Mouse (Mus musculus): ENCODE data around the gene Pip4k2a.
"Not testable (repeated sequence)": the region's sequence is repeated elsewhere in the genome, so short reads cannot be mapped to it uniquely, and the experiment has no call there.

The Pip4k2a gene

DNA sequence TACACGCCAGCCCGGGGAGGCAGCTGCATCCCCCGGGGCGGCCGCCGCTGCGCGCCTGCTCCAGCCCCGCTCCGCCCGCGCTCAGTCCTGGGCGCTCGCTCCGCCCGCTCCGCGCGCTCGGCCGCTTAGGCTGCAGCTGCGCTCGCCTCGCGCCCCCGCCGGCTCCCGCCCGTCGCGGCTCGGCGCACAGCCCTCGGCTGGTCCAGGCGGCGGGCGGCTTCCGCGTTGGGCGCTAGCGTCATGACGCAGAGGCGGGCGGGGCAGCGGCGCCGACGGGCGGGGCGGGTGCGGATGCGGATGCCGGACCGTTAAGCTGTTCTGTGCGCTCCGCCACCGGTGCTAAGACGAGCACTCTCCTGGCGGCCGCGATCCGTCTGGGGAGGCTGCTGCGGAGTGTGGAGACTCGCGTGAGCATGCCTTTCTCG is at the start of gene Pip4k2a, which contains the start of gene 4930426L09Rik:
Pip4k2a (minus strand) TSS at position 73 of the 425 bp plus-strand sequence.
4930426L09Rik (plus strand) TSS at position 290 of the 425 bp plus-strand sequence.
- DNase-seq, result peak; percentile 98

DNA sequence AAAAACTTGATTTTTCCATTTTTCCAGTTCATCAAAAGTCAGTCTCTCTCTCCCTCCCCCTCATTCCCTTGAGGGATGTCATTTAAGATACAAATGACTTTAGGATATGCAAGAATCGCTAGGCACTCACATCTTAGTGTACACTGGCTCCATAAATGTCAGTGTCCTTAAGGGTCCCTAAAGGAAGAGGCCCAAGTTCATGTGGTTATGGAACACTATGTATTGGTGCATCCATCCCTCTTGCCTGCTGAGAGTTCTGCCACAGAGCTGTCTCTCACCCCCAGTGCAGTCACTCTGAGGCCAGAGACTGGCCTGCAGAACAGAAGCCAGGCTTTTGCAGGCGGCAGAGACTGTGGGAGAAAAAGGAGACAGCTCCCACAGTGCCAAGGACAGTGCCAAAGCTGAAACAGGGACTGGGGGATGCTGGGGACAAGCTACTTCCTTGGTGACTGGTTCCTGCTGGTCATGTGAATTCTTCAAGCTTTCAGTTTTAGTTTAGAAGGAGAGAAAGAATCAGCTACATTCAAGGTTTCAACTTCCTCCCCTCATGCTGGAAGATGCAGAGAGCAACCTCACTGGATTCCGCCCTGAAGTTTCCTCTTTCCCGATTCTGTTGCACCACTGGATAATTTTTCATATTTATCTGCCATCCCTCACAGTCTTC is 40.1 kb upstream of the Pip4k2a start:
- no peak for DNase-seq

DNA sequence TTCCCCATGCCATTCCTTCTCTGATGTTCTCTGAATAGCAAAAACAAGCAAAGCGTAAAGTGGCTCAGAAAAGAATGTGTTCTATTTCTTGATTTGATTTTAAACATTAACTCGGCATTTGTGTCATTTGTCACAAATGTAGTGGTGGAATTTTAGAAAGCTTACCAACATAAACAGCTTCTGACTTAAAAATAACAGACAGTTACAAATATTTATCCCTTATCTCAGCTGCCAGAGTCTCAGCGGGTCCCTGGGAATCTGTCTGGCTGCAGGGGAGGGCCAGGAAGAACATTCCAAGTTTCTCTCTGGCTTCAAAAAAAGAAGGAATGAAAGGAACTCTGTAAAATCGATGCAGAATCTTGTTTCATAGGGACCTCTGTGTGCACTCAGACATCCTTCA is 39.5 kb upstream of the Pip4k2a start:
- no peak for DNase-seq

DNA sequence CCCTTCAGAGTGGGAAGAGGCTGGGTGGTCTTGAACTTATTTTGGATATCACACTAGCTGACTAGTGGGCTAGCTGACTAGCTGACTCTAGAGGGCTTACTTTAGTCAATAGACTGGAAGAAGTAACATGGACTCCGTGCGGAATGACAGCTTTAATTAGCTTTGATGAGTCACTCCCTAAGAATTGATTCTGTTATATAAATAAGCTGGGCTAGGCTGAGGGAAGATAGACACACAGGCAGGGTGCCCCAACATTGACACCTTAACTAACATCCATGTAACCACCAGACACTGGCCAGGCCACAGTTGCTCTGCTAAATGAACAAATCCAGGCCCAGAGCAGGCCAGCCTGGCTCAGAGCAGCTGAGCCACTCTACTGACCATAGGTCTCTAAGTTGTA is 26.9 kb upstream of the Pip4k2a start:
- no peak for DNase-seq

DNA sequence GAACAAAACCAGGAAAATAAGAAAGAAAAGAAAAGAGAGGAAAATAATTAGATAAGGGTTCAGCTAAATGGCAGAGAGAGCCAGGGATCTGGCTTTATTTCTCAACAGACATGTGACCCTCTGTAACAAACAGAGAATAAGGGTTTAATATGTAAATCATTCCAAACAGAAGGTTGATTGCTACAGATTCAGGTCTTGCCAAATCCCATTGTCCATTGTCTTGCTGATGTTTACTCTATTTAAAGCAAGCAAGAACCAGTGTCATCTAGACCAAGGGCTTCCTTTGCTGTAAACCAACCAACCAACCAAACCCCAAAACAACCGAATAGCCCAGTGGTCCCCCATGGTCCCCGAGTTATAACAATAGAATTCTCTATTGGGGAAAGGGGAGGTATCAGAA is 20.1 kb upstream of the Pip4k2a start:
- DNase-seq, result no peak

DNA sequence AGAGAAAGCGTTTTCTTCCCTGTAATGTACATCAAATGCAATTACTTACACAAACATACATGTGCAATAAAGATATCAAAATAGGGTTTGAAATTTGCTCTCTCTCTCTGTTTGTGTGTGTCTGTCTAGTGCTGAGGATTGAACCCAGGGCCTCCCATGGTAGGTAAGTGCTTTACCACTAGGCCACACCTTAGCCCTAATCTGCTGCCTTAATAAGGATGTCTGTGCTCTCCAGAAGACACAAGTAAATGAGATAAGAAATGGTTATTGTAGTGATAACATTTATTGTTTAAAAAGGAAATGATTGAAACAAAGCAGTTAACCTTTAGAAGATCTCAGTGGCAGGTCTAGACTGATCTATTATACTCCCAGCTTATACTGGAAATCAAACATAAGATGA is 18.9 kb upstream of the Pip4k2a start:
- peak; percentile 15 for DNase-seq

DNA sequence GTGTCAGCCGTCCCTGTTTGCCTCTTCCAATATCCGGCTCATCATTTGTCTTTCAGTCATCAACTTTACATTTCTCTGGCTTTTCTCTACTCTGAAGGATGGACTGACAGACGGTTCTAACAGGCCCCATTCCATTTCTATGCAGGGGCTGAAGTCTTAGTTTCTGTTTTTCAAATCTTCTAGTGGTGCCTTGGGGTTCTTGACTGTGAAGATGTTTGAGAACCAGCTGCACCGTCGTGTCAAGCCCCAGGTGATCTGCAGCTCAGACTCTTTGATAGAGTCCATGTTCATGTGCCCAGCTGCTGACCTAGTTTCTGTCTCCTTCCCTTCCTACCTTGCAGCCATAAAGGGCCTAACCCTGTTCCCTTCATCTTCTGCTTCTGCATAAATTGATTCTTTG is 18.4 kb upstream of the Pip4k2a start:
- DNase-seq, result peak; percentile 64

DNA sequence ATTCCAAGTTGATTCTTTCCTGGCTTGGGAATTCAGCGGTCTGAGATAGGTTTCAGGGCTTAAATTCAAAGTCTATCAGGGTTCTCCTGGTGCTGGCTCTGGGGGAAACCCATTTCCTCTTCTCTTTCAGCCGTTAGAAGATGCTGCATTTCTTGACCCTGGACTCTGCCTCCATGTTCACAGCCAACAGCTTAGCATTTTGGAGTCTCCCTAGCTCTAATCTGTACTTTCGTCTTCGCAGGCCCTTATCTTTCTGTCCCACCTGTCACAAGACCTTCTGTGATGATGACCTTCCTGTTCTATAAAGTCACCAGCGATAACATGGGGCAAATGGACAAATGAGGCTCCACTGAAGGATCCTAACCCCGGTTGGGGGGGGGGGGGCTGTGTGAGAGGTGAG is 13.5 kb upstream of the Pip4k2a start:
- DNase-seq, result no peak

DNA sequence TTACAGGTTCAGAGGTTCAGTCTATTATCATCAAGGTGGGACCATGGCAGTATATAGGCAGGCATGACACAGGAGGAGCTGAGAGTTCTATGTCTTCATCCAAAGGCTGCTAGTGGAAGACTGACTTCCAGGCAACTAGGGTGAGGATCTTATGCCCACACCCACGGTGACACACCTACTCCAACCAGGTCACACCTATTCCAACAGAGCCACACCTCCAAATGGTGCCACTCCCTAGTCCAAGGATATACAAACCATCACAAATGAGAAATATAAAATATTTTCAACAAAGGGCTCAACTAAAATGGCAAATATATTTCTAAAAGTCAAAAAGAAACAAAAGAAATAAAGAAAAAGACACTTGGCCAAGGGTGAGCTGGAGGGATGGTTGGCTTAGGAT is 12.6 kb upstream of the Pip4k2a start:
- not testable (repeated sequence) for DNase-seq

DNA sequence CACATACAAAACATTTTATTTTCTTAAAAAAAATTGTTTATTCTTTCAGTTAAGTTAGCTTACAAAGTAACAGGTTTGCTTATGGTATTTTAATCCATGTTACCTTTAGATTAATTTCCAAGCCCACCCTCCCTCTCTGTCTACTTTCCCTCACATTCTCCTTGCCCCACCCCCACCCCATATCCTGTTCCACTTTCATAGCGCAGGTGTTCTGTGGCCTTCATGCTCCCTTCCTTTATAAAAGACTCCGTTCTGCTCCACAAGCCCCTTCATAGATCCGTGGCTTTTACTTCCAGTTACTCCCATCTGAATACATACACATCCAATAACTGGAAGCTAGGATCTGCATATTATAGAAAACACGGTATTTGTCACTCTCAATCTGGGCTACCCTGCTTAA is 9.7 kb upstream of the Pip4k2a start:
- no peak for DNase-seq

DNA sequence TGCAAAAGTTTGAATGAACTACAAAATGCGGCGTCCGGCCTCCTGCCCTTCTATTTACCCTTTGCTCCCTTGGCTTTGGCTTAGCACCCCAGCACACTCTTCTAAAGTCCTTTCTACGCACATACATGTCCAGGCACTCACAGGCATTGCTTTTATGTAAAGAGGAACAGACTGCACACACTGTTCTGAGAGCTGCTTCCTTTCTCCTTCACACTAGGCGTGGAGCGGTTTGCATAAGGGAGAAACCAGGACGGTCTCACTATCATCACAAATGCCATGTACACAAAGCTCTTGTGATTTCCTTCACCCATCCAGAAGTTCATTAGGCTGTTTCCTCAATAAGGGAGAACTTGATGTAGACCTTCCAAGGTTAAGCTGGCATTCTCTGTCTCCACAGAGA is 8.2 kb upstream of the Pip4k2a start:
- peak; percentile 36 for DNase-seq

DNA sequence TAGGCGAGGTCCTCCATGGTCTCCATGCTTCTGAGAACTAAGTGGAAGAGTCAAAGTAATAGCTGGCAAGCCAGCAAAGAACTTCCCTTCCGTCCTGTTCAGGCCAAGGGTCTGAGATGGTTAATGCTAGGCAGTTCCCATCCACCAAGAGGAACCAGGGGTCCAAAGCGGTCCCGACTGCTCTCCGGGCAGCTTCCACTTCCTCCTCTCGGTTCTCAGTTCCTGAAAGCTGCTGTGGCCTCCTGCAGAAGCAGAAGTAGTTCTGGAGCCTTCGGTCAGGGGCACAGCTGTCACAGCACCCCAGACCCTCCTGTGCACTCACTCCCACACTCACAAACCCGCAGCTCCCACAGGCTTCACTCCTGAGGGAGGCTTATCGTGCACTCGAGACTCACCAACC is 6.9 kb upstream of the Pip4k2a start:
- DNase-seq, result peak; percentile 57

DNA sequence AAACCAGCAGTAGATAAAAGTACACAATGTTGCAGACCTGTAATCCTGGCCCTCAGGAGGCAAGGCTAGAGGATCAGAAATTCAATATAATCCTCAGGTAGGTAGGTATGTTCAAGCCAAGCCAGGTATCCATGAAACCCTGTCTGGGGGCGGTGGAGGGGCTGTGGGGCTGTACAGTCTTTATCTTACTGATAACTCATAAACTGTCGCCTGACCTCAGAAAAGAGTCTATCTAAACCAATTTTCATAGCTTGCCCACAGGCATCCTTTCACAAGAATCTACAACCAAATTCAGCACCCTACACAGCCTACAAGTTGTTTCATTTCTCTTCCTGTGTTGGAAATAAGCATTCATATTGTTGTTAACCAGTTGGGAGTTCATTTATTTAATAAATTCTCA is 1.5 kb upstream of the Pip4k2a start:
- DNase-seq, result no peak

DNA sequence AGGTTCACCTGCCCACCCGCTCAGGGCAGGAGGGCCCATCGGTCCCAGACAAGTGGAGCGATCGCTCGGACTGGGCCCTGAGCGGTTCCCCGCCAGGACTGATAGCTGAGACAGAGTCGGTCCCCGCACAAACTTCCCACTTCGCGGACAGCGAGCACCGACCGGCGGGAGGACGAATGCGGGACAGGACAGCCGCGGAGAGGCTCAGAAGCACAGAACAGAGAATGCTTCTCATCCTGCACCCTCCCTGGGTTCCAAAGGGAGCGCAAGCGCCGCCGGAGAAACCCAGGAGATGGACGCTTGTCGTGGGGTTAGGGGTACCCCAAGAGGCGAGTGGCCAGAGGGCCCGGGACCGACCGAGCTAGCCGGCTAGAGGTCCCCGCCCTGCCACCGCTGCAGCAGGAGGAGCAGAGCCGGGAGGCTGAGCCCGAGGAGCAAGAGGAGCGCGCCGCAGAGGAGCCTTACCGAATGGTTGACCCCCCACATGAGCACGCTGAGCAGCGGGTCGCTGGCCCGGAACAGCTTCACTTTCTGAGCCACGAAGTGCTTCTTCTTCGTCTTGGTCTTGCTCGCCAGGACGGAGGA is 447 bp downstream of the Pip4k2a start:
- peak; percentile 78 for DNase-seq

DNA sequence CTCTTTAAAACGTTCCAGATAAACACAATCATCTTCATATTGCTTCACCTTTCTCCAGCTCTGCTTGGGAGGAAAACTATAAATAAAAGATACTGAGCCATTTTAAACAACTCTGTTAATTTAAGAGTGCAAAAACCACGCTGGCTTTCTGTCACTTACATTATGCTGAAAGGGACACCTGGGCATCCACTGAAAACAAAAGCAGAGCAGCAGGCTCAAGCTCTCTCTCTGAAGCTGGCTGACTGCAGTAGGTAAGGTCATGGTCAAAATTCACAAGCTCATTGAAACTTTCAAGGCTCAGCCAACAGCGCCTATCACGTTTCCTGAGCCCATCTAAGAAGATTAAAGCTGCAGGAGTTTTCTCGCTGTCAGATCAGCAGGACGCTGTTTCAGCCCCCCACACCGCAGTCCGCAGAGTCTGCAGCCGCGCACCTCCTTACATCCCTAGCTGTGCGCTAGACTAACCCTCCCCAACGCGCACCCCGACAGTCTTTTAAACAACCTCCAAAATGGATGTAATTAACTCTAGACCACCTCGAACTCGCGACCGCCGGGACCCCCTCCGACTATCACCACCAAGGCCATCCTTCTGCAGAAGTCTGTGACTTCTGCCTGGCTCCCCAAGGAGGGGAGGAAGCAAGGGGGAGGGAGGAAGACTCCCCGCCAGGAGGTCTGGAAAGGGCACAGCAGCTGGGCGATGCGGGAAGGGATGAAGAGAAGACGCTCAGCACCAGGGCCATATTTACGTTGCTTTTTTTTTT is 1.3 kb downstream of the Pip4k2a start:
- peak; percentile 69 for DNase-seq

DNA sequence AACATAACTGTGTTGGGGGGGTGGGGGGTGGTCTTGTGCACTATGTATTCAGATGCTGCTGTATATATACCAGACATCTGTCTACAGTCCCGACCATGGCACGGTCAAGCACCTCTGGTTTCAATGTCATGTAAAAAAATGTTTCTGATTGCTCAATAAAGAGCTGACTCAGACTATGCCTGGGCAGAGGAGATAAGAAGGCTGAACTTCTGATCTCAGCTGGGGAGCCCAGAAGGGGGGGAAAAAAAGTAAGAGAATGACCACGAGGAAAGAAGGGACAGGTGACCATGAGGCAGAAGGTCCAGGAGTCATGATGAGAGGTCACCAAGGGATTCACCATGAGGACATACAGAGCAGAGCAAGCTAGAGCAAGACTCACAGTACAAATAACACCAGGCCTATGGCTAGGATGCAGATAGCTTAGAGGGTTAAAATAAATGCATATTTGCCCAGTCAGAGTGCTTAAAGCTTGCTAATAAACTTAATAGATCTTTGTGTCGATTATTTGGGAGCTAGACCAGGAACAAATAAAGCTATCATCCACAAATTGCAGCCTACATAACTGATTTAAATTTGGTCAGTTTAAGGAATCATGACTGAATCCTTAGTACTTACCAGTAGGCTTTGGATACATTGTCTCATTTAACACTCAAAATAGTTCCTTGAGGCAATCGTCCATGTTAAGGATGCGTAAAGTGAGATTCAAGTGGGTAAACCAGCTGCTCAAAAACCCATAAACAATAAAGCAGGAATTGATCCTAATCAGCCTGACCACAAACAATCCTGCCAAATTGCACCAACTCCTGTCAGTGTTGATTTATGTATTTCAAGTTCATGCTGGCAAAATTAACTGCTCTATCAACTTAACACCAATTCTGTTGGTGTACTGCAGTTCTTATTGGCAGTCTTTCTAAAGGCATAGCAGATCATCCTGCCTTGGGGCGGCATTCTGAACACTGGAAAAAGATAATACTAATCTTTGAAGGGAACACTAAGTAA is 5.1 kb downstream of the Pip4k2a start:
- no peak for DNase-seq

DNA sequence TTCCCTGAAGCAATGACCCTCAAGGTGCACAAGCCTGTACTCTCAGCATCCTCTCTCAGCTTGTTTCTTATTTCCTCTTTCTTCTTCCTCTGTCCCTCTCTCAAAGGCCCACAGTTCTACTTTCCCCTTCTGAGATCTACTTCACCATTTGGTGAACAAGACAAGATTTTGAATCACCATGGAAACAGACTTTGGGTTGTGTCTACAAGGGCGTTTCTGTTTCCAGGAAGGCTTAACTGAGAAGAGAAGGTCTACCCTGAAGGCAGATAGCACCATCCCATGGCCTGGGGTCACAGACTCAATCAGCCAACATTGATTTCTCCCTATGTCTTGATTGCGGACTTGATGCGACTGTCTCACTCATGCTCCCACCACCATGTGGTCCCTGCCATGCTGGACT is 9.0 kb downstream of the Pip4k2a start:
- DNase-seq, result no peak

DNA sequence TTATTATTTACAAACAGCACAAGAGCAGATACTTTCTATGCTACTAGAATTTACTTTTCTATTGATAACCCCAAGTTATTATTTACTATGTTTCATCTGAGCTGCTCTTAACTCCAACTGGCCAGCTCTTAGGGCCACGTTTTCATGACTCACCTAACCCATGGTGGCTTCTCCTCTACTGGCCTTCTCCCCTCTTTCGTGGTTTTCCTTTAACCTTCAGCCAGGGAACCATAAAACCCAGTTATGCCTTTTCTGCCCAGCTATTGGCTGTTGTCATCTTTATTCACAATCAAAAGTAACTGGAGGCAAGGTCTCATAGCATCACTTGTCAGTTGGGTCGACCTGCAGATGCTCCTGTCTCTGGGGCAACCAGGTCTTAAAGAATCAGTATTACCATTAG is 12.4 kb downstream of the Pip4k2a start:
- no peak for DNase-seq

DNA sequence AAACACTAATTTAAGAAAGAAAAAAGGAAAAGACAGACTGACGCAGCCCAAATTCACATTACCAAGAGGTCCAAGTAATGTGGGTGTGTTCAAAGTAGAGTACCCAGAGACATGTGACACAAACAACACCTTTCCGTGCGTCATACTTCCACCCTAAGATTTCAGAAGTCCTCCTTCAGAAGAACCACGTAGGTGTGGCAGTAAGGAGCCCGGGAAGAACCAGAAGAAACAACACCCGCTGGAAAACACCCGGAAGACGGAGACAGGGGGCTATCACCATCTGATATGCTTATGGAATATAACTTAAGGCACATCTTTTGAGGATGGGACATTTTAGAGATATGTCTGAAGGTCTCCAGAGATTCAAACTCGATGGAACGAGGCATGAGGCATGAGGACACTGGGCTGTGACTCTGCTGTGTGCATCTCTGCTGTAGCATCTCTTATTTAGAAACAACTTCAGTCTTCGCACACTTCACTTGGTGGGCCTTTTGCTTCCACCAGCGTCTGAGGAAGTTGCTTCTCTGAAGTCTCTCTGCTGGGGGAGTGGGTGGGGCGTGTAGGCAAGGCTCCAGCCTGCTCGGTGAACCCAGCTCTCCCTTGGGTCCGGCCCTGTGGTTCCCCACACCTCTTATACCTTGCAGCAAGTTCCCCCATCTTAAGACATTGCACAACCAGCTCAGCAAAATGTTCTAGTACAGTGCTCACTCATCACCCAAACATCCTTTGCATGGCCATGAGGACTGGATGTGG is 13.7 kb downstream of the Pip4k2a start:
- DNase-seq, result peak; percentile 76

DNA sequence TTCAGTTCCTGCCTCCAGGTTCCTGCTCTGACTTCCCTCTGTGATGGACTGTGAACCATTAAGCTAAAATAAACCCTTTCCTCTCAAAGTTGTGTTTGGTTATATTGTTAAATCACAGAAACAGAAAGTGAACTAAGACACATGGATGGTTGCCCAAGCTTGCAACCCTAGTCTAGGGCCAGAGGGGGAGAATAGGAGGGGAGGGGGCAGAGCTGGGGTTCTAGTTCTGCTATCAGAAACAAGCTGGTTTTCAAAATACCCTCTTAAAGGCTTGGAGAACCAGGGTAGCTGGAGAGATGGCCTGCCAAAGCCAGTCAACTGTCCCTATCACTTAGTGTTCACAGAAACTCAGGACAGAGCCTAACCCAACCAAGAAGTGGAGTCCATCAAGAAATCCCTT is 14.4 kb downstream of the Pip4k2a start:
- no peak for DNase-seq

DNA sequence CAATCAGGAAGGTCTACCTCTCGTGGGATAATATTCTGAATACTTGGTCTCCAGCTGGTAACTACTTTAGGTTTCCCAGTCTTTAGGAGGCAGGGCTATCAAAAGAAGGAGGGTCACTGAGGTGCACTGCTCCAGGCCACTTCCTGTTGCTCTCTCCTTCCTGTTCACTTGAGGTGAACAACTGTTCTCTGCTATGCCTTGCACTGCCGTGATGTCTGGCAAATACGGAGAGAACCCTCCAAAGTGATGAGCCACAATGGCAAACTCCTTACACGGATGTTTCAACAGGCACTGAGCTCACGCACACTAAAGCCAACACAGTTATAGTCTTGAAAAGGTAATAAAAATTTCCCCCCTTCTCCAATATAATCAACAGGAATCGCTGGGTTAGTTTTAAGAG is 15.3 kb downstream of the Pip4k2a start:
- no peak for DNase-seq

DNA sequence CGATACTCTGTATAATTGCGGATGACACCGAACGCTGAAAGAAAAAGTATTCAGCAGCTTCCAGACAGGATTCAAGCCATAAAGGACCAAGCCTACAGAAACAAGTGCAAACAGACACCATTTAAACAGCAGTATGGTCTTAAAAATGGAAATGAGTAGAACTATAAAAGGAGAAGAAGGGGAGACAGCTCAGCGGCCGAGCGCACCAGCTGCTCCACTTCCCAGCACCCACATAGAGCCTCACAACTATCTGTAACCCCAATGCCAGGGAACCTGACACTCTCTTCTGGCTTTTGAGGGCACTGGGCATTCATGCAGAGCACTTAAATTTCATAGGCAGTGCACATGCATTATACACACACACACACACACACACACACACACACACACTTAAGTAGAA is 18.3 kb downstream of the Pip4k2a start:
- DNase-seq, result no peak
